Mouse (Mus musculus): ENCODE measurements at regions not wholly inside any gene's neighbourhood (a gene's known extent, or its start where the extent isn't known, plus 50 kb on each side); places are given as distances from the start of the nearest gene placed in this dataset.

GRCm38 (mm10) chr1:35961923-35962322 is 106.3 kb upstream of the Hs6st1 start:
- Histone ChIP-seq H3K9ac (ENCODE audit: low read depth, poor library complexity, severe bottlenecking) (no peak overlapping the region), H3K4me1 (ENCODE audit: control insufficient read depth, insufficient read depth, low read length) (peaks cover 2% of the 10 kb centered on the region), H3K4me3 (ENCODE audit: low read depth, low read length) (no peak overlapping the region), H3K27me3 (ENCODE audit: control insufficient read depth, insufficient read depth, low read length, poor library complexity, severe bottlenecking) (no peaks in the 10 kb centered on the region), H3K36me3 (ENCODE audit: control insufficient read depth, insufficient read depth, low read length, poor library complexity, severe bottlenecking) (no peaks in the 10 kb centered on the region), H3K27ac (ENCODE audit: insufficient read depth, low read length) (no peak overlapping the region), H3K9me3 (replicated peaks; ENCODE audit: control insufficient read depth, insufficient read depth, low read length, poor library complexity, severe bottlenecking) (no peaks in the 10 kb centered on the region)
- TF ChIP-seq CTCF (IDR thresholded peaks at IDR 0.05; ENCODE audit: low read depth, low read length) = no peak
- TF ChIP-seq POLR2A (IDR thresholded peaks at IDR 0.05; ENCODE audit: insufficient read depth, low read length) = no peak
- TF ChIP-seq EP300 (IDR thresholded peaks at IDR 0.05; ENCODE audit: insufficient read depth, low read depth, low read length) = no peak

- no peak overlapping the region for H3K9ac ChIP-seq (ENCODE audit: low read depth, poor library complexity, severe bottlenecking)
- TF ChIP-seq EP300 (IDR thresholded peaks at IDR 0.05; ENCODE audit: insufficient read depth, low read depth, low read length) = no peak
- no peaks in the 10 kb centered on the region for H3K27me3 ChIP-seq (ENCODE audit: control insufficient read depth, insufficient read depth, low read length, poor library complexity, severe bottlenecking)
- H3K9me3 ChIP-seq (replicated peaks; ENCODE audit: control insufficient read depth, insufficient read depth, low read length, poor library complexity, severe bottlenecking) = no peaks in the 10 kb centered on the region
- no peaks in the 10 kb centered on the region for H3K36me3 ChIP-seq (ENCODE audit: control insufficient read depth, insufficient read depth, low read length, poor library complexity, severe bottlenecking)
- no peak overlapping the region for H3K4me3 ChIP-seq (ENCODE audit: low read depth, low read length)
- H3K27ac ChIP-seq (ENCODE audit: insufficient read depth, low read length) = no peak overlapping the region
- no peaks in the 10 kb centered on the region for H3K4me1 ChIP-seq (ENCODE audit: control insufficient read depth, insufficient read depth, low read length)
Observed at GRCm38 (mm10) chr1:35968489-35968888, 99.7 kb upstream of the Hs6st1 start.

GRCm38 (mm10) chr1:35971435-35972189 is 96.6 kb upstream of the Hs6st1 start:
- Histone ChIP-seq H3K4me1 (ENCODE audit: control insufficient read depth, insufficient read depth, low read length) (no peaks in the 10 kb centered on the region), H3K9me3 (replicated peaks; ENCODE audit: control insufficient read depth, insufficient read depth, low read length, poor library complexity, severe bottlenecking) (no peaks in the 10 kb centered on the region), H3K9ac (ENCODE audit: low read depth, poor library complexity, severe bottlenecking) (no peak overlapping the region), H3K4me3 (ENCODE audit: low read depth, low read length) (no peak overlapping the region), H3K27me3 (ENCODE audit: control insufficient read depth, insufficient read depth, low read length, poor library complexity, severe bottlenecking) (no peaks in the 10 kb centered on the region), H3K27ac (ENCODE audit: insufficient read depth, low read length) (no peak overlapping the region), H3K36me3 (ENCODE audit: control insufficient read depth, insufficient read depth, low read length, poor library complexity, severe bottlenecking) (no peaks in the 10 kb centered on the region)
- TF ChIP-seq EP300 (IDR thresholded peaks at IDR 0.05; ENCODE audit: insufficient read depth, low read depth, low read length) = no peak
- no peak for TF ChIP-seq CTCF (IDR thresholded peaks at IDR 0.05; ENCODE audit: low read depth, low read length)
- TF ChIP-seq POLR2A (IDR thresholded peaks at IDR 0.05; ENCODE audit: insufficient read depth, low read length) = no peak

GRCm38 (mm10) chr1:35972190-35972584 is 96.0 kb upstream of the Hs6st1 start:
- H3K9me3 ChIP-seq (replicated peaks; ENCODE audit: control insufficient read depth, insufficient read depth, low read length, poor library complexity, severe bottlenecking) = no peaks in the 10 kb centered on the region
- TF ChIP-seq CTCF (IDR thresholded peaks at IDR 0.05; ENCODE audit: low read depth, low read length) = no peak
- no peak for TF ChIP-seq EP300 (IDR thresholded peaks at IDR 0.05; ENCODE audit: insufficient read depth, low read depth, low read length)
- no peak for TF ChIP-seq POLR2A (IDR thresholded peaks at IDR 0.05; ENCODE audit: insufficient read depth, low read length)
- no peaks in the 10 kb centered on the region for H3K27me3 ChIP-seq (ENCODE audit: control insufficient read depth, insufficient read depth, low read length, poor library complexity, severe bottlenecking)
- no peaks in the 10 kb centered on the region for H3K36me3 ChIP-seq (ENCODE audit: control insufficient read depth, insufficient read depth, low read length, poor library complexity, severe bottlenecking)
- no peak overlapping the region for H3K4me3 ChIP-seq (ENCODE audit: low read depth, low read length)
- no peak overlapping the region for H3K27ac ChIP-seq (ENCODE audit: insufficient read depth, low read length)
- no peaks in the 10 kb centered on the region for H3K4me1 ChIP-seq (ENCODE audit: control insufficient read depth, insufficient read depth, low read length)
- H3K9ac ChIP-seq (ENCODE audit: low read depth, poor library complexity, severe bottlenecking) = no peak overlapping the region

- no peaks in the 10 kb centered on the region for H3K36me3 ChIP-seq (ENCODE audit: control insufficient read depth, insufficient read depth, low read length, poor library complexity, severe bottlenecking)
- no peak overlapping the region for H3K27ac ChIP-seq (ENCODE audit: insufficient read depth, low read length)
- no peaks in the 10 kb centered on the region for H3K9me3 ChIP-seq (replicated peaks; ENCODE audit: control insufficient read depth, insufficient read depth, low read length, poor library complexity, severe bottlenecking)
- no peak overlapping the region for H3K4me3 ChIP-seq (ENCODE audit: low read depth, low read length)
- TF ChIP-seq CTCF (IDR thresholded peaks at IDR 0.05; ENCODE audit: low read depth, low read length) (no peak), POLR2A (IDR thresholded peaks at IDR 0.05; ENCODE audit: insufficient read depth, low read length) (no peak), EP300 (IDR thresholded peaks at IDR 0.05; ENCODE audit: insufficient read depth, low read depth, low read length) (no peak)
- no peaks in the 10 kb centered on the region for H3K4me1 ChIP-seq (ENCODE audit: control insufficient read depth, insufficient read depth, low read length)
- H3K9ac ChIP-seq (ENCODE audit: low read depth, poor library complexity, severe bottlenecking) = no peak overlapping the region
- no peaks in the 10 kb centered on the region for H3K27me3 ChIP-seq (ENCODE audit: control insufficient read depth, insufficient read depth, low read length, poor library complexity, severe bottlenecking)
Observed at GRCm38 (mm10) chr1:35973386-35973785, 94.8 kb upstream of the Hs6st1 start.

- Histone ChIP-seq H3K9ac (ENCODE audit: low read depth, poor library complexity, severe bottlenecking) (no peak overlapping the region), H3K4me1 (ENCODE audit: control insufficient read depth, insufficient read depth, low read length) (peaks cover 2% of the 10 kb centered on the region), H3K9me3 (replicated peaks; ENCODE audit: control insufficient read depth, insufficient read depth, low read length, poor library complexity, severe bottlenecking) (no peaks in the 10 kb centered on the region), H3K27ac (ENCODE audit: insufficient read depth, low read length) (no peak overlapping the region), H3K27me3 (ENCODE audit: control insufficient read depth, insufficient read depth, low read length, poor library complexity, severe bottlenecking) (no peaks in the 10 kb centered on the region), H3K4me3 (ENCODE audit: low read depth, low read length) (no peak overlapping the region), H3K36me3 (ENCODE audit: control insufficient read depth, insufficient read depth, low read length, poor library complexity, severe bottlenecking) (no peaks in the 10 kb centered on the region)
- TF ChIP-seq CTCF (IDR thresholded peaks at IDR 0.05; ENCODE audit: low read depth, low read length) (no peak), POLR2A (IDR thresholded peaks at IDR 0.05; ENCODE audit: insufficient read depth, low read length) (no peak), EP300 (IDR thresholded peaks at IDR 0.05; ENCODE audit: insufficient read depth, low read depth, low read length) (no peak)
Observed at GRCm38 (mm10) chr1:35975611-35976208, 92.5 kb upstream of the Hs6st1 start.

Data from ES-Bruce4 (cell line).